Mouse (Mus musculus): ENCODE results near the gene Ncbp2. TPM values are rescaled to one million over a fixed set of nuclear protein-coding genes. Genes with fewer than 3 reads are reported as not detected.

Gene Ncbp2
- 146 and 149 TPM in 2 replicates for polyA plus RNA-seq (2014; fragmentation: Nextera tagmentation; extraction: Ambion mirVana)

DNA sequence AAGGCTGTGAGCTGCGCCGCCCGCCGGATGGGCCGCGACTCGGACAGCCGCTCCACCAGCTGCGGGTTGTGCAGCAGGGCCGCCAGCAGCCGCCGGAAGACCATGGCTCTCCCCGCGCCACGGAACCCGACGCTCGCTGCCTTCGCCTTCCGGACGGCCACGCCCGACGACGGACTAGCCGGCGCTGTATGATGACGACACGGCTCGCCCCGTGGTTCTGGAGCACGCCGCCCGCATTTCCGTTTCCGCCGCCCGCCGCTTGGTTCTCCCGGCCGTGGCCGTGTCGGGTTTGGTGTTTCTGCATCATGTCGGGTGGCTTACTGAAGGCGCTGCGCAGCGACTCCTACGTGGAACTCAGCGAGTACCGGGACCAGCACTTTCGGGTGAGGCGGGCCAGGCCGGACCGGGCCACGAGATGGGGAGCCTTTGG, at the start of gene Ncbp2, which contains the start of gene 0610012G03Rik:
Ncbp2 (plus strand) TSS at position 169 of the 430 bp plus-strand sequence.
0610012G03Rik (minus strand) TSS at position 150 of the 430 bp plus-strand sequence.
- Histone ChIP-seq H3K4me3 (ENCODE audit: low read depth, low read length) (peak within 1 kb of the TSS; percentile 94), H3K27me3 (ENCODE audit: control insufficient read depth, insufficient read depth, low read length) (no peaks in the 10 kb centered on the region), H3K4me1 (replicated peaks; ENCODE audit: control insufficient read depth, insufficient read depth, low read length) (peaks cover 10% of the 10 kb centered on the region; the same call in 1 of the 2 replicates), H3K36me3 (ENCODE audit: control insufficient read depth, insufficient read depth, low read length) (no peaks in the 10 kb centered on the region), H3K4me2 (ENCODE audit: low read depth, low read length, severe bottlenecking) (peak within 1 kb of the TSS; percentile 69), H3K9ac (ENCODE audit: low read length) (peak within 1 kb of the TSS; percentile 91), H3K9me3 (ENCODE audit: control insufficient read depth, low read length) (no peaks in the 10 kb centered on the region), H3K27ac (ENCODE audit: low read depth, low read length) (peak within 1 kb of the TSS; percentile 54)
- ATAC-seq (replicated peaks; ENCODE audit: low FRiP score) (peak; percentile 89), DNase-seq (ENCODE audit: low spot score) (peak; percentile 99)
- WGBS = under 1% methylated on average over 52 of the region's 55 CpGs

DNA sequence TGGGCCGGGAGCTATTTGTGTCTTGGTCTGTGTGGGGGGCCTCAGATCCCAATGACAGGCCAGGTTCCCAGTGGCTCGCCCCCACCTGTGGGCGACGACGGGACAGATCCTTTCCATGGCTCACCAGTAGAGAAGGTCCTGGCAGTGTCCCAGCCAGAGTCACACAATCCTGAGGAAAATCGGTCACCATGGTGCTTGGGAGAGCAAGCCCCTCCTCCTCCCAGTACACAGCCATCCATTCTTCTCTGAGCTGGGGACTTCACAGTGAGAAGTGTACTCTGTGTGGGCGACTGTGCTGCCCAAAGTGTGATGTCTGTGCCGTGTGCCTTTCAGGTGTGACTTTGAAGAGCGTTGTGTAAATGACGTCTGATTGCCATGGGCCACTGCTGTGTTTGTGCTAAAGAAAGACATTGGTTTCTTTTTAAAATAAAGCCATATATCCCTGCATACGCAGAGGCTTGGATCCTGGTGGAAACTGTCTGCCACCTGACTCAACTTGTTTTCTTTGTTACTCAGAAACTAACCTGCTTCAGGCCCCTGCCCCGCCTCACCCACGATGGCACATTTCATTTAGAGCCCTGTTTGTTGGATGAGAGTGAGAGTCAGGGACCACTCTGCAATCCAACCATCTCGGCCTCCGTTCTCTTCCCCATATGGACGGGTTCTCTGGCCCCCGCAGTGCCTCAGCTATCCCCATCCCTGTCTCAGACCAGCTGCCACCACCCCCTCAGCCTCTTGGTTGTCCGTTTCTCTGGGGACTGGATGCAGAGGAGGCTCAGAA, 49.6 kb upstream of the Ncbp2 start:
- WGBS = 89% methylated on average over 18 of the region's 18 CpGs
- no peak overlapping the region for H3K9ac ChIP-seq (ENCODE audit: low read length)
- no peaks in the 10 kb centered on the region for H3K27me3 ChIP-seq (ENCODE audit: control insufficient read depth, insufficient read depth, low read length)
- H3K4me3 ChIP-seq (ENCODE audit: low read depth, low read length) = no peak overlapping the region
- no peaks in the 10 kb centered on the region for H3K36me3 ChIP-seq (ENCODE audit: control insufficient read depth, insufficient read depth, low read length)
- H3K9me3 ChIP-seq (ENCODE audit: control insufficient read depth, low read length) = peaks cover 4% of the 10 kb centered on the region; the same call in 1 of the 2 replicates
- no peak overlapping the region for H3K4me2 ChIP-seq (ENCODE audit: low read depth, low read length, severe bottlenecking)
- H3K4me1 ChIP-seq (replicated peaks; ENCODE audit: control insufficient read depth, insufficient read depth, low read length) = peaks cover 4% of the 10 kb centered on the region; the same call in 1 of the 2 replicates
- DNase-seq (ENCODE audit: low spot score) = peak; percentile 47
- H3K27ac ChIP-seq (ENCODE audit: low read depth, low read length) = no peak overlapping the region
- ATAC-seq (replicated peaks; ENCODE audit: low FRiP score) = no peak

DNA sequence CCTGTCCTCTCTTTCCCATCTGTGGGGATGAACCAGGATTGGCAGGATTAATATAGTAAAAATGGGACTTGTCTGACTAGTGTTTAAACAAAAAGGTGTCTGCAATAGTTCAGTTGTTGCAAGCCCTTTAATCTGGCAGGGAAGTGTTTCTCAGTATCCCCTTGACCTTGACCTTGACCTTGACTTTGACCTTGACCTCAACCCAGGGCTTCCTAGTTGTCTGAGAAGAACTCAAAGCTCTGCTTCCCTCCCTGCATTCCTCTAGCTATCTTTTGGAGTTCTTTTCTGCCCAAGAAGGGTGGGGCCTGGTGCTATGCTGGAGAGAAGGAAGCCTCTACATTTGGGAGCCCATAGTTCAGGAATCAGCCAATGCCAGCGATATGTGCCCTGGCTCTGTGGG, 46.4 kb upstream of the Ncbp2 start:
- H3K27ac ChIP-seq (ENCODE audit: low read depth, low read length) = no peak overlapping the region
- H3K36me3 ChIP-seq (ENCODE audit: control insufficient read depth, insufficient read depth, low read length) = no peaks in the 10 kb centered on the region
- no peak overlapping the region for H3K9ac ChIP-seq (ENCODE audit: low read length)
- 0 out of 2 replicates have a peak, but pooled peaks cover 2% of the 10 kb centered on the region for H3K27me3 ChIP-seq (ENCODE audit: control insufficient read depth, insufficient read depth, low read length)
- H3K9me3 ChIP-seq (ENCODE audit: control insufficient read depth, low read length) = peaks cover 4% of the 10 kb centered on the region; the same call in 1 of the 2 replicates
- no peak for ATAC-seq (replicated peaks; ENCODE audit: low FRiP score)
- no peak for DNase-seq (ENCODE audit: low spot score)
- no peak overlapping the region for H3K4me2 ChIP-seq (ENCODE audit: low read depth, low read length, severe bottlenecking)
- no peak overlapping the region for H3K4me3 ChIP-seq (ENCODE audit: low read depth, low read length)
- 89% methylated on average over 1 of the region's 1 CpGs for WGBS
- H3K4me1 ChIP-seq (replicated peaks; ENCODE audit: control insufficient read depth, insufficient read depth, low read length) = peaks cover 11% of the 10 kb centered on the region; the same call in 1 of the 2 replicates

DNA sequence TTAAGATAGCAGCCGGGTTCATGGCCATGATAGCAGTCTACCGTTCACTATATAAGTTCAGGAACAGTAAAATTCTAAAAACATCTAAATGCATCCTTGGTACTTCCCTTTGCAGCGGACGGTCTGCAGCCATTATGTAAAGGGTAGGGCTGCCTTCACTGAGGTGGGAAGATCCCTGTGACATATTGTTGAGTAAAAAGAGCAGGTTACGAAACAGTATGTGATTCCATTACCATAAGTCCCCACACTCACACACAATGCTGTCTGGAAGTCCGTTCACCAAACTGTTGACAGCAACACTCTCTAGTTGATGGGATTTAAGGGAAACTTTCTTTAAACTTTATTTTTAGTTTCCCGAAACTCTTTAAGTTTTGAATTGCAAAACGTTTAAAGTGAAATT, 45.1 kb upstream of the Ncbp2 start:
- WGBS = 88% methylated on average over 8 of the region's 8 CpGs
- DNase-seq (ENCODE audit: low spot score) = no peak

GRCm38 (mm10) chr16:31905331-31905730, 43.0 kb upstream of the Ncbp2 start:
- no peak overlapping the region for H3K27ac ChIP-seq (ENCODE audit: low read depth, low read length)
- H3K9me3 ChIP-seq (ENCODE audit: control insufficient read depth, low read length) = no peaks in the 10 kb centered on the region; the same call in 1 of the 2 replicates
- DNase-seq (ENCODE audit: low spot score) = no peak
- H3K9ac ChIP-seq (ENCODE audit: low read length) = no peak overlapping the region
- no peak for ATAC-seq (replicated peaks; ENCODE audit: low FRiP score)
- H3K36me3 ChIP-seq (ENCODE audit: control insufficient read depth, insufficient read depth, low read length) = no peaks in the 10 kb centered on the region
- H3K4me2 ChIP-seq (ENCODE audit: low read depth, low read length, severe bottlenecking) = no peak overlapping the region
- H3K4me3 ChIP-seq (ENCODE audit: low read depth, low read length) = no peak overlapping the region
- H3K27me3 ChIP-seq (ENCODE audit: control insufficient read depth, insufficient read depth, low read length) = 0 out of 2 replicates have a peak, but pooled peaks cover 2% of the 10 kb centered on the region
- H3K4me1 ChIP-seq (replicated peaks; ENCODE audit: control insufficient read depth, insufficient read depth, low read length) = peaks cover 8% of the 10 kb centered on the region; the same call in 1 of the 2 replicates
- 76% methylated on average over 4 of the region's 4 CpGs for whole genome bisulfite sequencing

More for the DNA sequence above, 45.1 kb upstream of the Ncbp2 start:
- Histone ChIP-seq H3K9me3 (ENCODE audit: control insufficient read depth, low read length) (peaks cover 4% of the 10 kb centered on the region; the same call in 1 of the 2 replicates), H3K4me2 (ENCODE audit: low read depth, low read length, severe bottlenecking) (no peak overlapping the region), H3K4me1 (replicated peaks; ENCODE audit: control insufficient read depth, insufficient read depth, low read length) (peaks cover 8% of the 10 kb centered on the region; the same call in 1 of the 2 replicates), H3K4me3 (ENCODE audit: low read depth, low read length) (no peak overlapping the region), H3K36me3 (ENCODE audit: control insufficient read depth, insufficient read depth, low read length) (no peaks in the 10 kb centered on the region), H3K27me3 (ENCODE audit: control insufficient read depth, insufficient read depth, low read length) (0 out of 2 replicates have a peak, but pooled peaks cover 2% of the 10 kb centered on the region), H3K27ac (ENCODE audit: low read depth, low read length) (no peak overlapping the region), H3K9ac (ENCODE audit: low read length) (no peak overlapping the region)
- ATAC-seq (replicated peaks; ENCODE audit: low FRiP score) = no peak

GRCm38 (mm10) chr16:31905891-31906825, 42.2 kb upstream of the Ncbp2 start:
- Histone ChIP-seq H3K4me2 (ENCODE audit: low read depth, low read length, severe bottlenecking) (peak overlapping the region; percentile 32; the same call in 1 of the 2 replicates), H3K4me3 (ENCODE audit: low read depth, low read length) (no peak overlapping the region), H3K36me3 (ENCODE audit: control insufficient read depth, insufficient read depth, low read length) (no peaks in the 10 kb centered on the region), H3K9me3 (ENCODE audit: control insufficient read depth, low read length) (no peaks in the 10 kb centered on the region), H3K27ac (ENCODE audit: low read depth, low read length) (no peak overlapping the region), H3K27me3 (ENCODE audit: control insufficient read depth, insufficient read depth, low read length) (0 out of 2 replicates have a peak, but pooled peaks cover 2% of the 10 kb centered on the region), H3K4me1 (replicated peaks; ENCODE audit: control insufficient read depth, insufficient read depth, low read length) (peaks cover 8% of the 10 kb centered on the region; the same call in 1 of the 2 replicates), H3K9ac (ENCODE audit: low read length) (peak overlapping the region; percentile 8; the same call in 1 of the 2 replicates)
- no peak for DNase-seq (ENCODE audit: low spot score)
- WGBS = 39% methylated on average over 18 of the region's 20 CpGs
- ATAC-seq (replicated peaks; ENCODE audit: low FRiP score) = no peak

DNA sequence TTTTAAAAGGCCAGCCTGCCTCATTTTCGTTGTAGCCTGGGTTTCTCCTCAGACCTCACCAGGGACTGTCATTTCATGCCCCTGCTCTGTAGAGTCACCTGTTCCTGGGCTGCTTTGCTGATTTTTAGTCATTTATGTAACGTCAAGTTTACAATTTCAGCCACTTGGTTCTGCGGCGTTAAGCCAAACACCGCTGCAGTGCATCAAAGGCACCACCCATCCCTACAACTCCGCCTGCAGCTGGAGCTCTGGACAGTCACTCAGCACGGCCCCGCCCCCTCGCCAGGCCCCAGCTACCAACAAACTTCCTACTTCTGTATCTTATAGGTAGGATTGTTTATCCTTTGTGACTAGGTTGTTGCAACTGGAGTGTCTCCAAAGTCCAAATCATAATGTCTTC, 41.4 kb upstream of the Ncbp2 start:
- H3K9me3 ChIP-seq (ENCODE audit: control insufficient read depth, low read length) = no peaks in the 10 kb centered on the region
- ATAC-seq (replicated peaks; ENCODE audit: low FRiP score) = no peak
- no peaks in the 10 kb centered on the region for H3K36me3 ChIP-seq (ENCODE audit: control insufficient read depth, insufficient read depth, low read length)
- H3K4me1 ChIP-seq (replicated peaks; ENCODE audit: control insufficient read depth, insufficient read depth, low read length) = peaks cover 8% of the 10 kb centered on the region; the same call in 1 of the 2 replicates
- no peak overlapping the region for H3K27ac ChIP-seq (ENCODE audit: low read depth, low read length)
- no peak for DNase-seq (ENCODE audit: low spot score)
- 0 out of 2 replicates have a peak, but pooled peaks cover 2% of the 10 kb centered on the region for H3K27me3 ChIP-seq (ENCODE audit: control insufficient read depth, insufficient read depth, low read length)
- H3K4me3 ChIP-seq (ENCODE audit: low read depth, low read length) = no peak overlapping the region
- peak overlapping the region; percentile 32; the same call in 1 of the 2 replicates for H3K4me2 ChIP-seq (ENCODE audit: low read depth, low read length, severe bottlenecking)
- WGBS = 11% methylated on average over 9 of the region's 9 CpGs
- H3K9ac ChIP-seq (ENCODE audit: low read length) = peak overlapping the region; percentile 8; the same call in 1 of the 2 replicates

- DNase-seq (ENCODE audit: low spot score) = no peak
- Histone ChIP-seq H3K4me3 (ENCODE audit: low read depth, low read length) (no peak overlapping the region), H3K27me3 (ENCODE audit: control insufficient read depth, insufficient read depth, low read length) (0 out of 2 replicates have a peak, but pooled peaks cover 2% of the 10 kb centered on the region), H3K36me3 (ENCODE audit: control insufficient read depth, insufficient read depth, low read length) (no peaks in the 10 kb centered on the region), H3K4me1 (replicated peaks; ENCODE audit: control insufficient read depth, insufficient read depth, low read length) (peaks cover 8% of the 10 kb centered on the region; the same call in 1 of the 2 replicates), H3K9ac (ENCODE audit: low read length) (no peak overlapping the region), H3K4me2 (ENCODE audit: low read depth, low read length, severe bottlenecking) (no peak overlapping the region), H3K9me3 (ENCODE audit: control insufficient read depth, low read length) (no peaks in the 10 kb centered on the region), H3K27ac (ENCODE audit: low read depth, low read length) (no peak overlapping the region)
- no peak for ATAC-seq (replicated peaks; ENCODE audit: low FRiP score)
- WGBS = 67% methylated on average over 11 of the region's 11 CpGs
Measured at GRCm38 (mm10) chr16:31908959-31909358, 39.4 kb upstream of the Ncbp2 start.

All from forebrain, embryonic 11.5 days (tissue).